Mouse (Mus musculus) limb, embryonic 13.5 days (tissue): ENCODE measurements at regions not wholly inside any gene's neighbourhood (a gene's known extent, or its start where the extent isn't known, plus 50 kb on each side); places are given as distances from the start of the nearest gene placed in this dataset.

Experiments used
- ATAC-seq: fragments of 200-750 bp; cut with Nextera tagmentation; 2 replicates; pipeline ENCODE4 v1.8.0; 2017; ENCODE audit warnings: low read depth, moderate number of reproducible peaks, moderate TSS enrichment; ENCODE audit not compliant: low FRiP score
- H3K27ac ChIP-seq: fragments of 300-500 bp; sonication (generic); 2 replicates; pipeline ENCODE4 v1.5.1; 2015; ENCODE audit warnings: inconsistent platforms, mild to moderate bottlenecking, moderate library complexity
- H3K27me3 ChIP-seq: fragments of 300-500 bp; sonication (generic); 2 replicates; pipeline ENCODE4 v1.6.1; 2015; ENCODE audit warnings: mild to moderate bottlenecking, inconsistent platforms
- H3K36me3 ChIP-seq: fragments of 300-500 bp; sonication (generic); 2 replicates; pipeline ENCODE4 v1.6.1; 2015; ENCODE audit warnings: inconsistent platforms, mild to moderate bottlenecking, moderate library complexity
- H3K4me1 ChIP-seq: fragments of 300-500 bp; sonication (generic); 2 replicates; pipeline ENCODE4 v1.6.1; 2015; ENCODE audit warnings: inconsistent platforms
- H3K4me2 ChIP-seq: fragments of 300-500 bp; sonication (generic); replicated peaks from 2 replicates; pipeline ENCODE4 v1.6.1; 2015; ENCODE audit warnings: inconsistent platforms, mild to moderate bottlenecking, moderate library complexity
- H3K4me3 ChIP-seq: fragments of 300-500 bp; sonication (generic); 2 replicates; pipeline ENCODE4 v1.5.1; 2015; ENCODE audit warnings: moderate library complexity, mild to moderate bottlenecking, inconsistent platforms
- H3K9ac ChIP-seq: fragments of 300-500 bp; sonication (generic); 2 replicates; pipeline ENCODE4 v1.6.1; 2015; ENCODE audit warnings: mild to moderate bottlenecking, inconsistent platforms
- H3K9me3 ChIP-seq: fragments of 300-500 bp; sonication (generic); 2 replicates; pipeline ENCODE4 v1.6.1; 2016; ENCODE audit warnings: inconsistent platforms
- WGBS: fragments of 180-500 bp; shearing (Covaris S2); methylation state at CpG from one replicate; pipeline ENCODE4 v1.1.7; 2015; 5-methylcytosine and 5-hydroxymethylcytosine counted together

GRCm38 (mm10) chr1:137806252-137806651 lies 369.3 kb downstream of the Ptprc start:
- no peaks in the 10 kb centered on the region for H3K9me3 ChIP-seq
- H3K27ac ChIP-seq = no peak overlapping the region

GRCm38 (mm10) chr1:137802119-137802518 lies 373.4 kb downstream of the Ptprc start:
- H3K27ac ChIP-seq = no peak overlapping the region
- no peaks in the 10 kb centered on the region for H3K27me3 ChIP-seq
- H3K4me2 ChIP-seq = no peak overlapping the region
- H3K4me3 ChIP-seq = no peak overlapping the region
- no peaks in the 10 kb centered on the region for H3K36me3 ChIP-seq
- H3K9ac ChIP-seq = no peak overlapping the region
- no peaks in the 10 kb centered on the region for H3K9me3 ChIP-seq
- ATAC-seq = no peak
- no peaks in the 10 kb centered on the region for H3K4me1 ChIP-seq
- WGBS = 66% methylated on average over 4 of the region's 4 CpGs

More at GRCm38 (mm10) chr1:137806252-137806651, 369.3 kb downstream of the Ptprc start:
- Histone ChIP-seq H3K9ac (no peak overlapping the region), H3K4me1 (no peaks in the 10 kb centered on the region), H3K27me3 (no peaks in the 10 kb centered on the region), H3K36me3 (no peaks in the 10 kb centered on the region), H3K4me2 (no peak overlapping the region), H3K4me3 (no peak overlapping the region)
- WGBS = 80% methylated on average over 8 of the region's 8 CpGs
- ATAC-seq = no peak

GRCm38 (mm10) chr1:137800752-137801151 lies 374.8 kb downstream of the Ptprc start:
- H3K4me1 ChIP-seq = no peaks in the 10 kb centered on the region
- whole genome bisulfite sequencing = 78% methylated on average over 2 of the region's 2 CpGs
- H3K27me3 ChIP-seq = no peaks in the 10 kb centered on the region
- H3K9ac ChIP-seq = no peak overlapping the region
- no peaks in the 10 kb centered on the region for H3K9me3 ChIP-seq
- no peak for ATAC-seq
- no peak overlapping the region for H3K4me2 ChIP-seq
- no peak overlapping the region for H3K27ac ChIP-seq
- H3K36me3 ChIP-seq = no peaks in the 10 kb centered on the region
- no peak overlapping the region for H3K4me3 ChIP-seq

GRCm38 (mm10) chr1:137788789-137789188 lies 386.7 kb downstream of the Ptprc start:
- Histone ChIP-seq H3K4me2 (no peak overlapping the region), H3K9me3 (no peaks in the 10 kb centered on the region), H3K27ac (no peak overlapping the region), H3K9ac (no peak overlapping the region), H3K4me1 (no peaks in the 10 kb centered on the region), H3K4me3 (no peak overlapping the region), H3K36me3 (no peaks in the 10 kb centered on the region), H3K27me3 (no peaks in the 10 kb centered on the region)
- ATAC-seq = no peak
- 72% methylated on average over 3 of the region's 3 CpGs for WGBS

- Histone ChIP-seq H3K4me3 (no peak overlapping the region), H3K4me2 (no peak overlapping the region), H3K27me3 (no peaks in the 10 kb centered on the region), H3K4me1 (no peaks in the 10 kb centered on the region), H3K9ac (no peak overlapping the region), H3K27ac (no peak overlapping the region), H3K36me3 (no peaks in the 10 kb centered on the region), H3K9me3 (no peaks in the 10 kb centered on the region)
- ATAC-seq = no peak
Measured at GRCm38 (mm10) chr1:137786653-137787052, 388.9 kb downstream of the Ptprc start.

GRCm38 (mm10) chr1:137774586-137774985 lies 400.9 kb downstream of the Ptprc start:
- ATAC-seq = no peak
- H3K27me3 ChIP-seq = no peaks in the 10 kb centered on the region
- H3K36me3 ChIP-seq = no peaks in the 10 kb centered on the region
- H3K4me3 ChIP-seq = no peak overlapping the region
- H3K4me2 ChIP-seq = no peak overlapping the region
- H3K9ac ChIP-seq = no peak overlapping the region
- H3K27ac ChIP-seq = no peak overlapping the region
- H3K9me3 ChIP-seq = 0 out of 2 replicates have a peak, but pooled peaks cover 3% of the 10 kb centered on the region
- H3K4me1 ChIP-seq = no peaks in the 10 kb centered on the region

- no peak overlapping the region for H3K27ac ChIP-seq
- H3K9ac ChIP-seq = no peak overlapping the region
- 86% methylated on average over 4 of the region's 4 CpGs for WGBS
- H3K4me1 ChIP-seq = no peaks in the 10 kb centered on the region
- H3K36me3 ChIP-seq = no peaks in the 10 kb centered on the region
- H3K4me3 ChIP-seq = no peak overlapping the region
- no peaks in the 10 kb centered on the region for H3K9me3 ChIP-seq
- no peaks in the 10 kb centered on the region for H3K27me3 ChIP-seq
- H3K4me2 ChIP-seq = no peak overlapping the region
- ATAC-seq = no peak
Measured at GRCm38 (mm10) chr1:137760797-137761196, 414.7 kb downstream of the Ptprc start.

- Histone ChIP-seq H3K27ac (no peak overlapping the region), H3K4me1 (no peaks in the 10 kb centered on the region), H3K9me3 (no peaks in the 10 kb centered on the region), H3K4me2 (no peak overlapping the region), H3K27me3 (no peaks in the 10 kb centered on the region), H3K9ac (no peak overlapping the region), H3K4me3 (no peak overlapping the region), H3K36me3 (no peaks in the 10 kb centered on the region)
- no peak for ATAC-seq
- 82% methylated on average over 7 of the region's 7 CpGs for WGBS
Measured at GRCm38 (mm10) chr1:137751446-137751961, 424.0 kb downstream of the Ptprc start.

- Histone ChIP-seq H3K9ac (no peak overlapping the region), H3K27ac (no peak overlapping the region), H3K9me3 (no peaks in the 10 kb centered on the region), H3K27me3 (no peaks in the 10 kb centered on the region), H3K4me3 (no peak overlapping the region), H3K4me2 (no peak overlapping the region), H3K4me1 (no peaks in the 10 kb centered on the region), H3K36me3 (no peaks in the 10 kb centered on the region)
- ATAC-seq = no peak
- WGBS = 82% methylated on average over 5 of the region's 5 CpGs
Measured at GRCm38 (mm10) chr1:137750894-137751293, 424.6 kb downstream of the Ptprc start.

- WGBS = 69% methylated on average over 2 of the region's 2 CpGs
- Histone ChIP-seq H3K36me3 (no peaks in the 10 kb centered on the region), H3K4me1 (no peaks in the 10 kb centered on the region), H3K27me3 (no peaks in the 10 kb centered on the region), H3K4me2 (no peak overlapping the region), H3K27ac (no peak overlapping the region), H3K4me3 (no peak overlapping the region), H3K9me3 (no peaks in the 10 kb centered on the region), H3K9ac (no peak overlapping the region)
- ATAC-seq = no peak
Measured at GRCm38 (mm10) chr1:137746129-137746528, 429.4 kb downstream of the Ptprc start.

- no peak for ATAC-seq
- Histone ChIP-seq H3K27me3 (no peaks in the 10 kb centered on the region), H3K4me1 (no peaks in the 10 kb centered on the region), H3K9ac (no peak overlapping the region), H3K27ac (no peak overlapping the region), H3K36me3 (no peaks in the 10 kb centered on the region), H3K4me2 (no peak overlapping the region), H3K9me3 (0 out of 2 replicates have a peak, but pooled peaks cover 4% of the 10 kb centered on the region), H3K4me3 (no peak overlapping the region)
- WGBS = 10% methylated on average over 1 of the region's 1 CpGs
Measured at GRCm38 (mm10) chr1:137738157-137738851, 437.2 kb downstream of the Ptprc start.

- Histone ChIP-seq H3K4me1 (no peaks in the 10 kb centered on the region), H3K9me3 (no peaks in the 10 kb centered on the region), H3K27me3 (no peaks in the 10 kb centered on the region), H3K36me3 (no peaks in the 10 kb centered on the region), H3K4me2 (no peak overlapping the region), H3K9ac (no peak overlapping the region), H3K4me3 (no peak overlapping the region), H3K27ac (no peak overlapping the region)
- 92% methylated on average over 3 of the region's 3 CpGs for WGBS
- ATAC-seq = no peak
Measured at GRCm38 (mm10) chr1:137703882-137704281, 471.6 kb downstream of the Ptprc start.

GRCm38 (mm10) chr1:137698876-137699275 lies 476.6 kb downstream of the Ptprc start:
- ATAC-seq = no peak
- no peak overlapping the region for H3K9ac ChIP-seq
- H3K36me3 ChIP-seq = no peaks in the 10 kb centered on the region
- no peaks in the 10 kb centered on the region for H3K4me1 ChIP-seq
- no peak overlapping the region for H3K4me2 ChIP-seq
- no peaks in the 10 kb centered on the region for H3K9me3 ChIP-seq
- 89% methylated on average over 4 of the region's 4 CpGs for WGBS
- no peak overlapping the region for H3K27ac ChIP-seq
- H3K27me3 ChIP-seq = no peaks in the 10 kb centered on the region
- no peak overlapping the region for H3K4me3 ChIP-seq
